Mouse (Mus musculus): ENCODE results near the gene Vps4a. TPM values are rescaled to one million over a fixed set of nuclear protein-coding genes. Genes with fewer than 3 reads are reported as not detected.
"Not testable (repeated sequence)": the region's sequence is repeated elsewhere in the genome, so short reads cannot be mapped to it uniquely, and the experiment has no call there.

Vps4a gene
- 24.0 and 25.8 TPM in 2 replicates for polyA plus RNA-seq (2012; rRNA removed)

GRCm38 (mm10) chr8:107030650-107031576 lies at the start of gene Vps4a:
Gene Vps4a (plus strand): TSS chr8:107031222.
- peak; percentile 76 for DNase-seq (ENCODE audit: low read depth, low spot score)

GRCm38 (mm10) chr8:106985404-106985821 lies 45.6 kb upstream of the Vps4a start:
- WGBS = 78% methylated on average over 9 of the region's 9 CpGs
- no peak for DNase-seq (ENCODE audit: low read depth, low spot score)

More at GRCm38 (mm10) chr8:107030650-107031576, at the start of gene Vps4a:
- WGBS = 4% methylated on average over 66 of the region's 66 CpGs

- no peak for DNase-seq (ENCODE audit: low read depth, low spot score)
Observed at GRCm38 (mm10) chr8:106985951-106986350, 45.1 kb upstream of the Vps4a start.

DNA sequence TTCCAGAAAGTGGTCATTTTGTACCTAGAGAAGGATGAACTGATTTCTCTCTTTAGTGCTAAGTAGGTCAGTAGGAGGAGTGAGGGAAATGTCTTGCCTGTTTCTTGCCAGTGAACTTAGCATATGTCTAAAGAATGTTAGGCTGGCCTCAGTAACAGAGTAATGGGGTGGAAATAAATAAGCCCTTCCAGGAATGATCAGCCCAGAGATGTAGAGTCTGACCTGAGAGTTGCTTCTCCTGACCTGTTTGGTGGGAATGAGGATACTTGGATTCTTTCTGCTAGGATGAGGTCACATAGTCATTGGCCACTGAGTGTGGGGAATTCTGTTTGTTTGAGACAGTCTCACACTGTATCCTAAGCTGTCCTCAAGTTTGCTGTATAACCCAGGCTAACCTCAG lies 43.5 kb upstream of the Vps4a start:
- no peak for DNase-seq (ENCODE audit: low read depth, low spot score)

- WGBS = 93% methylated on average over 7 of the region's 7 CpGs
- no peak for DNase-seq (ENCODE audit: low read depth, low spot score)
Observed at GRCm38 (mm10) chr8:106991393-106991792, 39.6 kb upstream of the Vps4a start.

- WGBS = 87% methylated on average over 4 of the region's 4 CpGs
- not testable (repeated sequence) for DNase-seq (ENCODE audit: low read depth, low spot score)
Observed at GRCm38 (mm10) chr8:106996339-106996738, 34.7 kb upstream of the Vps4a start.

GRCm38 (mm10) chr8:106997416-106997815 lies 33.6 kb upstream of the Vps4a start:
- 84% methylated on average over 4 of the region's 4 CpGs for WGBS
- DNase-seq (ENCODE audit: low read depth, low spot score) = no peak

GRCm38 (mm10) chr8:106999068-106999467 lies 32.0 kb upstream of the Vps4a start:
- WGBS = 59% methylated on average over 1 of the region's 1 CpGs
- DNase-seq (ENCODE audit: low read depth, low spot score) = no peak

DNA sequence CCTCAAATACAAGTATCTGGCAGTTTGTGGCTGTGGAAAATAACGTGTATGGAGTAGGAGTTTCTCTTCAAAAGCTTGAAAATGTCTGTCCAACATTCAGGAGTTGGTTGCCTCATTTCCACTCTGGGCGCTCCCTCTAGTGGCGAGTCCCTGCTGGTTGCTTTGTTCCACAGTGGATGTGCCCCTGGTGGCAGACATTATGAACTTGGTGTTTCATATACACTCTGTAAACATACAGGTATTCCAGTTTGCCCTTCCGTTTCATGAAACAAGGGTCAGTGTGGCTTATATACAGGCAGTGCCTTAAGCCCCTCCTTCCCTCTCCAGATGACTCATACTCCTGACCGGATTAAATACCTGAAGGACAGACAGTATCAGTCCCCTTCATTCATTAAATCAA lies 28.5 kb upstream of the Vps4a start:
- DNase-seq (ENCODE audit: low read depth, low spot score) = peak; percentile 64
- WGBS = 10% methylated on average over 5 of the region's 5 CpGs

DNA sequence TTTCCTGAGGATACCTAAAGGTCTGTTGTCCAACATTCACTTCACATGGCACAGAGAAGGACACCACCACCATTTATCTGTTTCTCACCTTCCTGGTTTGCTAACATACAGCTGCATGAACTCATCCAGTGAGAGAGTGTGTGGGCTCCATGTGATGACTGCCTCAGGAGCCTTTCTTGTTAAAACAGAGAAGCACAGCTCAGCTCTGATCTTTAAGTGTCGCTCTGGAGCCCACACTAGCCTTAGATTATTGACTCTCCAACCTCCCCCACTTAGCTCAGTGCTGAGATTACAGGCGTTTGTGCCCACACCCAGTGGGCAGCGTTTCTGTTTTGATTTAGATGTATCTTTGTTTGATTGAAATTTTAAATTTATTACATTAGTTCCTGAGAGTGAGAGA lies 23.2 kb upstream of the Vps4a start:
- WGBS = 85% methylated on average over 3 of the region's 3 CpGs
- DNase-seq (ENCODE audit: low read depth, low spot score) = no peak

DNA sequence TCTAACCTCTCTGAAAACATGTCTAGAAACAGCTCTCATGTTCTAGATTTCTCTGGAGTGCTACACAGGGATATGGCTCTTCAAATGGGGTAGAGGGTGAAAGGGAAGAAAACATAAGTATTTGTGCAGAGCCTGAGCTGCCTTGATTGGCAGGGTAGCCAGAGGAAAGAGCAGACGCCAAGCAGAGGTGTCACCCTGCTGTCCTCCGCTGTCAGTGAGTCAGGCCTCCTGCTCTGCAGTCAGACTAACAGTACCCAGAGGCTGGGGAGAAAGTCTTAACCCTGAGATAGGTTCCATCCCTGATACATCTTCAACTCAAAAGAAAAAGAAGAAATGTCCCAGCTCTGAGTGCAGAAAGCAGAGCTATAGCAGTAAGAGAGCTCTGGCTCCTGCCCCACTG lies 18.4 kb upstream of the Vps4a start:
- no peak for DNase-seq (ENCODE audit: low read depth, low spot score)
- 92% methylated on average over 2 of the region's 2 CpGs for WGBS

DNA sequence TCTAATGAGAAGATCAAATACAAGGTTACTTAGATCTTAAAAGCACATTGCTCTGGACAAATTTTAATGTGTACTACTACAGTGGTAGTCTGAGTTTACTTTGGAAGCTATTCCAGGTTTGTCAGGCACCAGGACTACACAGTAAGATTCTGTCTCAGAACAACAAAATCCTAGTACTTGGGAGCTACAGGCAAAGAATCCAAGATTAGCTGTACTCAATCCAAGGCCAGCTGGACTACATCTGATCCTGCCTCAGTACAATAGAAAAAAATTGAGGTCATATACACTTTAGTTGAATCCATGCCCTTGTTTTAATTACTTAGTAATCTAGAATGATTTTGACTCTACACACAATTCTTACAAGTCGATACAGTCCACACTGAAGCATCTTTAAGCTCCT lies 16.1 kb upstream of the Vps4a start:
- 80% methylated on average over 1 of the region's 1 CpGs for WGBS
- no peak for DNase-seq (ENCODE audit: low read depth, low spot score)

DNA sequence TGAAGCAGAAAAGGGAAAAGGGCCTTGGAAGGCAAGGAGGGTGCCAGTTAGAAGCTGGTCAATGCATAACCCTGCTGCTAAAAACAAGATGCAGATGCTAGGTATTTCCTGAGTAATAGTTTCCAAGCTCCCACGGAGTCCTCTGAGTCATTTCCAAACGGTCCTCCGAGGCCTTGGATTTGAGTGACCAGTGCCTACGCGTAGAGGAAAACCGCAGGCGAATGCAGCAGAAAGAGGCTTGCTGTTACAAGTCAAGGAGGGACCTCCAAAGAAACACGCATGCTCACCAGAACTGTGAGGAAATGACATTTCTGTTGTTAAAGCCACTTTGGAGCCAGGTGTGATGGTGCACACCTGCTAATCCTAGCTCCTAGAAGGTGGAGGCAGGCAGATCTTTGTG lies 7.5 kb upstream of the Vps4a start:
- DNase-seq (ENCODE audit: low read depth, low spot score) = no peak

GRCm38 (mm10) chr8:107029310-107029709 lies 1.7 kb upstream of the Vps4a start:
- DNase-seq (ENCODE audit: low read depth, low spot score) = no peak
- WGBS = 72% methylated on average over 3 of the region's 3 CpGs

More for the DNA sequence above, 7.5 kb upstream of the Vps4a start:
- 89% methylated on average over 8 of the region's 8 CpGs for WGBS

GRCm38 (mm10) chr8:107030058-107030457 lies 964 bp upstream of the Vps4a start:
- WGBS = 67% methylated on average over 5 of the region's 5 CpGs
- no peak for DNase-seq (ENCODE audit: low read depth, low spot score)

- DNase-seq (ENCODE audit: low read depth, low spot score) = no peak
- under 1% methylated on average over 40 of the region's 40 CpGs for WGBS
Observed at GRCm38 (mm10) chr8:107031577-107032090, 612 bp downstream of the Vps4a start.

DNA sequence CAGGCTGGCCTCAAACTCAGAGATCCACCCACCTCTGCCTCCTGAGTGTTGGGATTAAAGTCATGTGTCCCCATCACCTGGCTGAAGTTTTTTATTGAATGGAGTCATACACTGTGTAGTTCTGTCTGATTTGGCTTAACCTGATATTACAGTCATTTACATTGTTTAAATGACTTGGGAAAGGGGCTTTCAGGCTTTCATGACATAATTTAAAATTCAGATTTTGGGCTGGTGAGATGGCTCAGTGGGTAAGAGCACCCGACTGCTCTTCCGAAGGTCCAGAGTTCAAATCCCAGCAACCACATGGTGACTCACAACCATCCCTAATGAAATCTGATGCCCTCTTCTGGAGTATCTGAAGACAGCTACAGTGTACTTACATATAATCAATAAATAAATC lies 2.6 kb downstream of the Vps4a start:
- WGBS = 83% methylated on average over 2 of the region's 2 CpGs
- DNase-seq (ENCODE audit: low read depth, low spot score) = not testable (repeated sequence)

DNA sequence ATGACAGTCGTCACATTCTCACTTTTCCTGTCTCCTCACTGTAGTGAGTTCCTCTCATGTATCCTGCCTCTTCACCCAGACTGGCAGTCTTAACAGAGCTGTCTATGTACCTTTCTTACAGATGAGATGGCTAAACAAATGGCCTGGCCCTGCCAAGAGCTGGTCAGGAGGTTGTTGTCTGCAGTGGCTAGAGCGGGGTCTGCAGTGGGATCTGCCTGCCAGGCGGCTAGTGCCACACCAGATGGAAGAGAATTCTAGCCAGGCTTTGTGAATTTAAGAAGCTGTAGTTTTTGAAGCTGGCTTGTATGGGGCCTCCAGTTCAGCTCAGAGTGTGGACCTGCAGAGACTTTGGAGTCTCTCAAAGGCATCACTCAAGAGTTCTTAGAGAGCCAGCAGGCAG lies 4.6 kb downstream of the Vps4a start:
- WGBS = 96% methylated on average over 3 of the region's 3 CpGs
- no peak for DNase-seq (ENCODE audit: low read depth, low spot score)

DNA sequence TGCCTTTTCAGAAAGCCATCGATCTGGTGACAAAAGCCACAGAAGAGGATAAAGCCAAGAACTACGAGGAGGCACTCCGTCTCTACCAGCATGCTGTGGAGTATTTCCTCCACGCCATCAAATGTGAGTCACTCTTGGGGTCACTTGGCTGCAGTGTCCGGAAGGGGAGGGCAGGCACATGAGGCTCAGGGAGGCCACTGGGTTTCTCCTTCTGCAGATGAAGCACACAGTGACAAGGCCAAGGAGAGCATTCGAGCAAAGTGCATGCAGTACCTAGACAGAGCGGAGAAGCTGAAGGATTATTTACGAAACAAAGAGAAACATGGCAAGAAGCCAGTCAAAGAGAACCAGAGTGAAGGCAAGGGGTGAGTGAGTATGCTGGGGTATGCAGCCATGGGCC lies 5.6 kb downstream of the Vps4a start:
- DNase-seq (ENCODE audit: low read depth, low spot score) = no peak

GRCm38 (mm10) chr8:107040632-107041031 lies 9.6 kb downstream of the Vps4a start:
- 76% methylated on average over 7 of the region's 7 CpGs for WGBS
- no peak for DNase-seq (ENCODE audit: low read depth, low spot score)

More for the DNA sequence above, 5.6 kb downstream of the Vps4a start:
- 76% methylated on average over 8 of the region's 8 CpGs for WGBS

GRCm38 (mm10) chr8:107045478-107045877 lies 14.5 kb downstream of the Vps4a start:
- 91% methylated on average over 6 of the region's 6 CpGs for WGBS
- DNase-seq (ENCODE audit: low read depth, low spot score) = no peak

All from large intestine, adult 2 months (tissue).